Mouse (Mus musculus) cerebellum, adult (tissue): ENCODE results near the gene Pld3.

Source experiments
- ATAC-seq: cut with Nextera tagmentation; 2 replicates; pipeline ENCODE4 v1.9.2; 2017; ENCODE audit warnings: mild to moderate bottlenecking, moderate library complexity, mixed read lengths; ENCODE audit not compliant: insufficient number of reproducible peaks, low FRiP score, low TSS enrichment

Pld3 gene

DNA sequence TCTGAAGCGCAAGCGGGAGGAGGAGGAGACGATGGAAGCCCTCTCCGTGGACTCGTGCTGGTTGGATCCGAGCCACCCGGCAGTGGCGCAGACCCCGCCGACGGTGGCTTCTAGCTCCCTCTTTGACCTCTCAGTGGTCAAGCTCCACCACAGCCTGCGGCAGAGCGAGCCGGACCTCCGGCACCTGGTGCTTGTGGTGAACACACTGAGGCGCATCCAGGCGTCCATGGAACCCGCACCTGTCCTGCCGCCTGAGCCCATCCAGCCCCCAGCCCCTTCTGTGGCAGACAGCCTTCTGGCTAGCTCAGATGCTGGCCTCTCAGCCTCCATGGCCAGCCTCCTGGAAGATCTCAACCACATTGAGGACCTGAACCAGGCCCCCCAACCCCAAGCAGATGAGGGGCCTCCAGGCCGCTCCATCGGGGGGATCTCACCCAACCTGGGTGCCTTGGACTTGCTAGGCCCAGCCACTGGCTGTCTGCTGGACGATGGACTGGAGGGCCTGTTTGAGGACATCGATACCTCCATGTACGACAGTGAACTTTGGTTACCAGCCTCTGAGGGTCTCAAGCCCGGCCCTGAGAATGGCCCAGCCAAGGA, 63.6 kb downstream of the Pld3 start:
- ATAC-seq, result no peak

DNA sequence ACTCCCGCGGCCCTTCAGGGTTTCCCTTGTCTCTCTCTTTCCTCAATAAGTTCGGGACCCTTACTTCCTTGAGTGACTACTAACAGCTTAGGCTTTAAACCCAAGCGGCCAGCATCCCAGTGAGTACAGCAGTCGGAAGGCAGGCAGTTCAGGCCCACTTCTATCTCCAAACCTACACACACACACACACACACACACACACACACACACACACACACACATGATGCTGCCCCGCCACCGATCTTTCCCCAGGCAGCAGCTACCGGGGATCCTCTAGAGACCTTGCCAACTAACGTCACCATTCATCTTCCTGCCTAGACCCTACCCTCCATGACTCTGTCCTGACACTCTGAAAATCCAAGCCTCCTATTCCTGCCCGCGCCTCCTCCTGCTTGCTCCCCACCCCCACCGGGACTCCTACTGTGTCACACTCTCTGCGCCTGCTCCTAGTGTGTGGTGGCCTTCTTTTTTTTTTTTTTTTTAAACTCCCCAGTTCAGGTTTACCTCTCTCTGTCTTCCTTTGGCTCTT, 65.2 kb downstream of the Pld3 start:
- ATAC-seq, result no peak

DNA sequence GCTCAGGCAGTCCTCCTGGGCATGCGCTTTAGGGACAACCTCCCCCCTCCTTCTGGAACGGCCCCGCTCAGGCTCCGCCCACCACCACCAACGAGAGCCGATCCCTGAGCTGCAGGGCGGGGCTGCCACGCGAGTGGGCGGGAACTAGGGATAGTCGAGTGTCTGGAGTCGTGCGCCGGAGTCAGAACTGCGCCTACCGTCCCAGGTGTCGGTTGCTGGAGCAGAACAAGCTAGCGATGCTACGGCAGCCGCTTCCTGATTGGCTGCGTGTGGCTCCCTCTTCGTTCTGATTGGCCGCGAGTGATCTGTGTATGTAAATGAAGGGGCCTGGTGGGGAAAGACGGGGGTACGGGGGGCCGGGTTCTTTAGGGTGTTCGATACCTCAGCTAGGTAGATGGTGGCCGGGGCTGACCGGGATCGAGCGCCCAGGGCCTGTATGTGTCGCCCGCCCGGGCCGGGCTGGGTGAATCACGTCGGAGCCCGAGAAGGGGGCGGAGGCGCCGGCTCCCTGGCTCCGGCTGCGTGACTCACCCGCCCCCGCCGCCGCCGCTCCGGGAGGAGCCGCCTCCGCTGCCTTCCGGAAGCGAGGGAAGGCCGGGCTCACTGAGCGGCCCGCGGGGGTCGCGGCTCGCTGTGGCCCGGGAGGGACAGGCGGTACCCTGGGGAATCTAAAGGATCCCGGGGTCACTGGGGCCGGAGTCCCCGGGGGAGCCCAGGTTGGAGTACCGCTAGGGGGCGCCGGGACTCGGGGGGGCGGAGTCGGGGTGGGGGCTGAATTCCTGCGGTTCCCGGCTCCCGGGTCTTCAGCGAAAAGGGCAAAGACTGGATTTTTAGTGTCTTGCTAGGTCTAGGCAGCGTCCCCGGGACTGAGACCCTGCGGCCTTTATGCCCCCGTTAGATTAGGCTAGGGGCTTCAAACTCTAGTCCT, 66.0 kb downstream of the Pld3 start, which contains the start of gene Sertad1:
Gene Sertad1 (plus strand): TSS at position 141 of the 928 bp plus-strand sequence.
- peak; percentile 88 for ATAC-seq

DNA sequence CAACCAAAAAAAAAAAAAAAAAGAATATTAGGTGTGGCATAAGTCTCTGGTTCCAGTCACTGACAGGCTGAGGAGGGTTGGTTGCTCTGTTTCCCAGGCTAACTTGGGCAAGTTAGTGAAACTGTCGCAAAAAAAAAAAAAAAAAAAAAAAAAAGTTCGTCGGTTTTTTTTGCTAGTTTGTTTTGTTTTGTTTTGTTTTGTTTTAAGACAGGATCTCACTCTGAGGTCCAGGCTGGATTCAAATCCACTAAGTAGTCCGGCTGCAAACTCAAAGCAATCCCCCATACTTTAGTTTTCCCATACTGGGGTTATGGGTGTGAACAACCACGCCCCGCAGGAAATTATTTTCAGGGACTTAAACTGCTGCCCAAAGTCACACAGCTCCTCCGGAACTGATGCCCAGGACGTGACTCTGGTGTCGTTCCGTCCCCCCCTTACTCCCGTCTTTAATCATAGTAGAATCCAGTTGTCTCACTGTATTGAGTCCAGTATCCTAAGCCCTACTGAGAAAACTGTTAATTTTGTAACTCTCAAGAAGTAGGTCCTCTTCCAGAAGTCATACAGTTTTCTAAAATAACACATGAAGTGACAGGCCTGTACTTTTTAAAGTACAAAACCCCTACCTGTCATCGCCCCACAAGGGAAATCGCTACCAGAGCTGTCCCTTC, 66.8 kb downstream of the Pld3 start:
- no peak for ATAC-seq

DNA sequence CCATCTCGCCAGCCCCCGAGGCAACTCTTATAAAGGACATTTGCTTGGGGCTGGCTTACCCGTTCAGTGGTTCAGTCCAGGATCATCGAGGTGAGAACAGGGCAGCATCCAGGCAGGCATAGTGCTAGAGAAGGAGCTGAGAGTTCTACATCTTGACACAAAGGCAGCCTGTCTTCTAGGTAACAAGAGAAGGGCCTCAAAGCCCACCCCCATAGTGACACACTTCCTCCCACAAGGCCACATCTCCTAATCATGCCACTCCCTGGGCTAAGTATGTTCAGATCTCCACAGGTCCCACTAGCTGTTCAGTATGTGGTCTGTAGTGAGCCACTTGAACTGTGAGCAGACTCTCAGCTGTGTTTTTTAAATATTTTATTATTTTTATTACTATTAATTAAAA, 69.2 kb downstream of the Pld3 start:
- no peak for ATAC-seq
